Mouse (Mus musculus): ENCODE results near the gene Hist1h2ae. TPM values are rescaled to one million over a fixed set of nuclear protein-coding genes. Genes with fewer than 3 reads are reported as not detected.
"Not testable (repeated sequence)": the region's sequence is repeated elsewhere in the genome, so short reads cannot be mapped to it uniquely, and the experiment has no call there.

Gene Hist1h2ae
- polyA plus RNA-seq, 1 experiment from 2014 or later, result 113 TPM

DNA sequence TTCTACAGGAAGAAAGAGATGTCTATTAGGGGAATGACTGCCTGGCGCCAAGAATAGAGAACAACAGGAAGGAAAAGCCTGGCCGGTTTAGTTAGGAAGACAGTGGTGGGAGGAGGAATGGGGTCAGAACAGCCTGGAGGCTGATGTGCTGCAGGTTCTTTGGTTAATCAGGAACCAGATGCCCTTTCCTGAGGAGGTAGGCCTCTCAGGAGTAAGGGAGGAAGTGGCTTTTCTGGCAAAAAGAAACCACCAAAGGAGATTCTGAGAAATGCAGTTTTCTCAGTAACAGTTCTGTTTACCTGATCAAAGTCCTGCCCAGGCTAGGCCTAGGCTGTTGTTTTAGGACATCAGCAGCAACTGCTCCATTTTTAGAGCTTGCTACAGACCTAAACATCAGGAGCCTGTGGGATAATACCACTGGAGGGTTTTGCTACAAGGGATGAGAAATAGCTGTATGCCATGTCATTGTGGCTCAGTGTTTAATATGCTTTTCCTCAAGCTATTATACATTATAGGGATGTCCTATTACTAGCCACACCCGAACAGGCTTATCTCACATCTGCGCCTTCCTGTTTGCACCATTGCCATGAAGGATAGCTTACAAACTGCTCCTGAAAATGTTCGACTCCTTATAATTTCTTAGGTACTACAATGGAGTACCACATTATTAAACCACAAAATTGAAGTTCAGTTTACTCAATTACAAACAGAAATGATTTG, 22.2 kb upstream of the Hist1h2ae start:
- H3K9ac ChIP-seq (replicated peaks), result no peak overlapping the region
- no peak overlapping the region for H3K27ac ChIP-seq (replicated peaks)
- H3K36me3 ChIP-seq, result no peaks in the 10 kb centered on the region
- ATAC-seq (ENCODE audit: low FRiP score, low read depth), result no peak
- H3K4me3 ChIP-seq, result no peak overlapping the region
- 87% methylated on average over 5 of the region's 5 CpGs for WGBS
- H3K27me3 ChIP-seq, result no peaks in the 10 kb centered on the region
- no peaks in the 10 kb centered on the region for H3K4me1 ChIP-seq
- H3K9me3 ChIP-seq, result no peaks in the 10 kb centered on the region
- no peak overlapping the region for H3K4me2 ChIP-seq (replicated peaks)

DNA sequence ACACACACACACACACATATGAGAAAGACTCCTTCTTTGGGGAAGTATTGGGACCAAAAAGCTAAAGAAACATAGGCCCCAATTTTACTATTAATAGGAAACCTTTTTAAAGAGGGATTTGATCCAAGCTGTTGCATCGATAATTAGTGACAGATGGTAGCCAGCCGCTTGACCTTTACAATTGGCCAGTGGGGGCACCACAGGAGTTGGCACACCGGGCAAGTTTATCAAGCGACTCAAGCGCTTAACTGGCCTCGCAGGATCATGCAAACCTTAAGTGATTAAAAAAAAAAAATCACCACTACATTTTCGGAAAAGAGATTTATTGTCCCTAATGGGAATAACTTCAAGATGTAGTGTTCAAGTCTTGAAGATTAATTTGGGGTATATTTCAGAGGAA, 21.6 kb upstream of the Hist1h2ae start:
- Histone ChIP-seq H3K4me3 (no peak overlapping the region), H3K27me3 (no peaks in the 10 kb centered on the region), H3K9me3 (no peaks in the 10 kb centered on the region), H3K27ac (replicated peaks) (no peak overlapping the region), H3K9ac (replicated peaks) (no peak overlapping the region), H3K4me2 (replicated peaks) (no peak overlapping the region), H3K4me1 (no peaks in the 10 kb centered on the region), H3K36me3 (no peaks in the 10 kb centered on the region)
- WGBS, result 86% methylated on average over 7 of the region's 7 CpGs
- no peak for ATAC-seq (ENCODE audit: low FRiP score, low read depth)

DNA sequence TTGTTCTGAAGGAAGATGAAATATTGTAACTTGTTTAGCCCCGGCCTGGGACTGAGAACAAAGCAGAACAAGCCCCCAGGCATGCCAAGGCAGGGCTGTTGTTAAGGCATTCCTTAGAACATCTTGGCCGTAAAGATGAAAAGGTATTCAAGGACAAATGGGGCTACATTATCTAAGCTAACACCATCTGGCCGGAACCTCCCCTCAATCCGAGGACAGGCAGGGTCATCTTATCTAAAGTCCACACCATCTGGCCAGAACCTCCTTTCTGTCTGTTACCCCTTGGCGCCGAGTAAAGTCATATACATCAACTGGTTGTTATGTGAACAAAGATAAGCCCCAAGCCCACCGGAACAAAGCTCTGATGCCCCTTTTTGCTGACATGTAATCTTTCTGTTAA, 20.9 kb upstream of the Hist1h2ae start:
- WGBS, result 88% methylated on average over 7 of the region's 7 CpGs
- H3K36me3 ChIP-seq; H3K4me3 ChIP-seq; H3K4me1 ChIP-seq; ATAC-seq (ENCODE audit: low FRiP score, low read depth); H3K4me2 ChIP-seq (replicated peaks); H3K27ac ChIP-seq (replicated peaks); H3K9ac ChIP-seq (replicated peaks); H3K9me3 ChIP-seq; H3K27me3 ChIP-seq: not testable (repeated sequence)

DNA sequence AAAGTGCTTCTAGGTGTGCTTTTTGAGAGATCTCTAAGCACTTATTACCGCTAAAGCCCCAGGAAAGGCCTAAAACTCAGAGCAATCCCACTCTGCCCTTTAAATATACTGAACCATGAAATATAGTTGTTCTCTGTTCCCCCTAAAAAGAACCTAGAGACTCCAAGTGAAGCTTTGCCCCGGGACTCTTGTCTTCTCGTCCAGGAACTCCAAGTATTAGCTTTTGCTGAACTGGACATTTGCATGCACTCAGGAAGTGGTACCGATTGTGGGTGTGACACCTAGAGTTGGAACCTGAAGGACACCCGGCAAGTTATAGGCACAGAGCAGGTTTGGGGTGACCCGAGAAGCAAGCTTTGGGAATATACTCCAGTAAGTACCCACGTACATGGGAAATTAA, 20.2 kb upstream of the Hist1h2ae start:
- Histone ChIP-seq H3K9me3 (no peaks in the 10 kb centered on the region), H3K36me3 (no peaks in the 10 kb centered on the region), H3K4me1 (peaks cover 7% of the 10 kb centered on the region; the same call in 1 of the 2 replicates), H3K27me3 (no peaks in the 10 kb centered on the region), H3K4me2 (replicated peaks) (no peak overlapping the region), H3K4me3 (no peak overlapping the region), H3K9ac (replicated peaks) (no peak overlapping the region), H3K27ac (replicated peaks) (no peak overlapping the region)
- ATAC-seq (ENCODE audit: low FRiP score, low read depth), result no peak
- 94% methylated on average over 7 of the region's 7 CpGs for WGBS

DNA sequence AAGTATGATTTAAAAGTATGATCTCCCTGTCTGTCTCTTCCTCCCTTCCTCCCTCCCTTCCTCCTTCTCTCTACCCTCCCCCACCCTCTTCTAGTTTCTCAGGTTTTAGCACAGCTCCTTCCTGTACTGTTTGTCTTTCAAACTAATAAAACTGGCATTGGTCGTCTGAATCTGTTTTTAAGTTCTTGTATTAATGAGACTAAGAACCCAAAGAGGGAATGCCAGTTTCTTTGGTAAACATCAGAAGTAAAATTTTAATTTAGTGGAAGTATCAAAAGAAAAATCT, 15.9 kb upstream of the Hist1h2ae start:
- WGBS, result 9% methylated on average over 1 of the region's 1 CpGs
- peak overlapping the region; percentile 48 for H3K4me3 ChIP-seq
- H3K9me3 ChIP-seq, result no peaks in the 10 kb centered on the region
- ATAC-seq (ENCODE audit: low FRiP score, low read depth), result no peak
- peaks cover 32% of the 10 kb centered on the region for H3K4me1 ChIP-seq
- H3K27ac ChIP-seq (replicated peaks), result peak overlapping the region; percentile 93
- H3K27me3 ChIP-seq, result no peaks in the 10 kb centered on the region
- H3K36me3 ChIP-seq, result no peaks in the 10 kb centered on the region
- peak overlapping the region; percentile 60 for H3K4me2 ChIP-seq (replicated peaks)
- peak overlapping the region; percentile 44 for H3K9ac ChIP-seq (replicated peaks)

DNA sequence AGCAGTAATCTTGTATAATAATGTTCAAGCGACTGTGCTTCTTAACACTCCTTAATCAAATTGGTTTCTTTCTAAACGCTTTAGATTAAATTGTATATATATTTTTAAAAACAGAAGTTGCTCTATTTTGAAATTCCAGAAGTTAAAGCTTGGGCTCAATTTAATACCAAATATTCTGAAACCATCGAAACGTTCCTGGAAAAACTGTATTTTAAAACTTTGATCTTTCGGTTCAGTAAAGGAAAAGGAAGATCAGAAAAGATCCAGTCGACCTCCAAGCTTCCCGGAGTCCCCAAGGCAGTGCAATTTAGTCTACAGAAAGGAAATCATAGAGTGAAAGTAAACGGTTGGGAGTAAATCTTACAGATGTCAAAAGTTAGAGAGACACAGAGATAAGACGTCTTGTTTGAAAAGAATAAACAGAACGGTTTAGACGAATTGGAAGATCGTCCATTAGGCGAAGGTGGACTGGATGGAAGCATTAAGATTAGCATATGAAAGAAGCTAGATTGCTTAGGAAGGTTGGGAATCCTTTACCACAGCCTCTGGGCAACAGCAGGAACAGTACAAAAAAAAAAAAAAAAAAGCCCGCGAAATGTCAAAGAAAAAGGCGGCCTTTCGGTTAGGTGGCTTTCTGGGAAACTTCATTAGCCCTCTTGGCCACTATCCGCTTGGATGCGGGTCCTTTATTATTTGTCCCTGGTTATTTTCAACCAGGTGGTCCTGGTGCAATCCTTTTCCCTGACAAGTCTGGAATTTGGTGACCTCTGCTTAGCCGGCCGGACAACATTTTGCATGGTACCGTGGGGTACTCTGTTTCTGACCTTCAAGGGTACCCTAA, 15.3 kb upstream of the Hist1h2ae start:
- WGBS, result 2% methylated on average over 22 of the region's 22 CpGs
- ATAC-seq (ENCODE audit: low FRiP score, low read depth), result no peak; the same call in 1 of the 2 replicates
- H3K9ac ChIP-seq (replicated peaks), result peak overlapping the region; percentile 44

DNA sequence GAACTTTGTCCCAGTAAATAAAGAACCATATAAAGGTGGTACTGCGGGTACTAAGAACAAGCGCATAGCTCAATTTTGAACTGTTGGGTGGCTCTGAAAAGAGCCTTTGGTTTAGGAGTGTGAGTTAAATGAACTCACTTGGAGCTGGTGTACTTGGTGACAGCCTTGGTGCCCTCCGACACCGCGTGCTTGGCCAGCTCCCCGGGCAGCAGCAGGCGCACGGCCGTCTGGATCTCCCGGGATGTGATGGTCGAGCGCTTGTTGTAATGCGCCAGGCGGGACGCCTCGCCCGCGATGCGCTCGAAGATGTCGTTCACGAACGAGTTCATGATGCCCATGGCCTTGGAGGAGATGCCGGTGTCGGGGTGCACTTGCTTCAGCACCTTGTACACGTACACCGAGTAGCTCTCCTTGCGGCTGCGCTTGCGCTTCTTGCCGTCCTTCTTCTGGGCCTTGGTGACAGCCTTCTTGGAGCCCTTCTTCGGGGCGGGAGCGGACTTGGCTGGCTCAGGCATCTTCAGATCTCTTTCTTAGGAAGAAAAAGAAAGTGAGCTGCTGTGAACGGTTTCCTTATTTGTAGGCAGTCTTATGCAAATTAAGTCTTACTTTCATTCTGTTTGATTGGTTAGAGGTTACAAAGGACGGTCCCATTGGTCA, 14.6 kb upstream of the Hist1h2ae start:
- H3K27me3 ChIP-seq, H3K9me3 ChIP-seq, H3K36me3 ChIP-seq: not testable (repeated sequence)
- under 1% methylated on average over 27 of the region's 36 CpGs for WGBS
- H3K4me3 ChIP-seq, result peak overlapping the region; percentile 48
- H3K4me2 ChIP-seq (replicated peaks), result peak overlapping the region; percentile 77
- H3K4me1 ChIP-seq, result peaks cover 34% of the 10 kb centered on the region
- peak overlapping the region; percentile 95 for H3K27ac ChIP-seq (replicated peaks)
- peak overlapping the region; percentile 62 for H3K9ac ChIP-seq (replicated peaks)
- ATAC-seq (ENCODE audit: low FRiP score, low read depth), result peak; percentile 84

More for the DNA sequence above, 15.3 kb upstream of the Hist1h2ae start:
- no peaks in the 10 kb centered on the region for H3K36me3 ChIP-seq
- H3K4me1 ChIP-seq, result peaks cover 34% of the 10 kb centered on the region
- peak overlapping the region; percentile 95 for H3K27ac ChIP-seq (replicated peaks)
- H3K4me3 ChIP-seq, result peak overlapping the region; percentile 48
- peak overlapping the region; percentile 60 for H3K4me2 ChIP-seq (replicated peaks)
- no peaks in the 10 kb centered on the region for H3K9me3 ChIP-seq
- H3K27me3 ChIP-seq, result no peaks in the 10 kb centered on the region

DNA sequence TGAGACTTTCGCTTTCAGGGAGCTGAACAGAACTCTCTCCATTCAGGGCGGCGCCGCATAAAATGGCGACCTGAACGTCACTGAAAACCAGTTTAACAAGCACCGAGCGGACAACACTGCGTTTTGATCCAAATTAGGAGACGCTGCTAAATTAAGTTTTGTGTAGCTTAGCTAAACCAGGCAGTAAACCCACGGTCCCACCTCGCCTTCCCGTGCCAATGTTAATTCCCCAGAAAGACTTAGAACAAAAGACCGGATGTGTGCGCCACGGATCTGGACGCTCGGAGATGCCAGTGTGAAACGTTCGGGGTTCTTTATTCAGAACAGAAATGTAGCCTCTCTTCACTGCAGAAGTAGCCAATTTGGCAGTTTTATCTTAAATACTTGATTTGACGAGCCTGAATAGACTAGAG, 14.0 kb upstream of the Hist1h2ae start:
- Histone ChIP-seq H3K4me2 (replicated peaks) (peak overlapping the region; percentile 77), H3K27me3 (no peaks in the 10 kb centered on the region), H3K27ac (replicated peaks) (peak overlapping the region; percentile 95), H3K9ac (replicated peaks) (peak overlapping the region; percentile 62), H3K36me3 (no peaks in the 10 kb centered on the region), H3K9me3 (no peaks in the 10 kb centered on the region), H3K4me3 (peak overlapping the region; percentile 48), H3K4me1 (peaks cover 34% of the 10 kb centered on the region)
- ATAC-seq (ENCODE audit: low FRiP score, low read depth), result peak; percentile 7; the same call in 1 of the 2 replicates
- WGBS, result 0% methylated on average over 21 of the region's 21 CpGs

DNA sequence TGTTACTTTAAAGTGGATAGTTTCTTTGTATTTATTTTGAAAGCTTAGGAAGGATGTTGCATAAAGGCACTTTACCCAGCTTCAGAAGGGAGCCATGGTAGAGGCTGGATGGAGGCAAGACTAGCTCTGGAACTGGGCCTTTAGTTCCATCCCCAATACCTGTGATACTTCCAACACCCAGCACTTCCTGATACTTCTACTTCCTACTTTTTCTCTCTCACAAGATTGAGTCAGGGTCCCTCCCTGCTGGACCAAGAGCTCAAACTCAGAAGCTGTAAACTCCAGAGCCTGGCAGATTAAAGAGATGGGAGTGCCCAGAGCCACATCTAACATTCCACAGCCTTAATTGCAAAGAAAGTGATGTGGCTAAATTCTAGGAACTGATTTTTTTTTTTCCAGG, 13.3 kb upstream of the Hist1h2ae start:
- Histone ChIP-seq H3K9me3 (no peaks in the 10 kb centered on the region), H3K4me2 (replicated peaks) (peak overlapping the region; percentile 77), H3K4me1 (peaks cover 34% of the 10 kb centered on the region), H3K27me3 (no peaks in the 10 kb centered on the region), H3K9ac (replicated peaks) (peak overlapping the region; percentile 62; the same call in 1 of the 2 replicates), H3K4me3 (peak overlapping the region; percentile 48; the same call in 1 of the 2 replicates), H3K27ac (replicated peaks) (peak overlapping the region; percentile 95), H3K36me3 (no peaks in the 10 kb centered on the region)
- no peak for ATAC-seq (ENCODE audit: low FRiP score, low read depth)

DNA sequence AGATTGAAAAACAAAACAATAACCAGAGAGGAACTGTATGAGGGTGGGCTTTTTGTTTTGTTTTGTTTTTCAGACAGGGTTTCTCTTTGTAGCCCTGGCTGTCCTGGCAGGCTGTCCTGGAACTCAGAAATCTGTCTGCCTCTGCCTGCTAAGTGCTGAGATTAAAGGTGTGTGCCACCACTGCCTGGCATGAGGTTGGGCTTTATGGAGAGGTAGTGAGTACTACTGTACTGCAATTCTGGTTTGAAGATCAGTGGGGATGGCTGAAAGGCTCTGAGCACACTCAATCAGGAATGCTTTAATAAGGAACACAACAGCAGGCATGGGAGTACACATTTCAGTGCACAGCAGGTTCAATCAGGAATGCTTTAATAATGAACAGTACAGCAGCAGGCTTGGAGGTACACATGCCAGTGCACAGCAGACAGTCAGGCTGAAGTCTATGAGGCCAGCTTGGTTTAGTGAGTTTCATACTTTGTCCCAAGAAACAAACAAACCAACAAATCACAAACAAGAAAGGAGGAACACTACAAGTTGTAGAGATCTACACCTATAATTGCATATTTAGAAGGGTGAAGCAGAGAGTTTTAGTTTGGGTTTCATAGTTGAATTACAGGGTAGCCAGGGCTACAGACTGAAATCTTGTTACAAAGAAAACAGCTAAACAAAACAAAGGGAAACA, 12.5 kb upstream of the Hist1h2ae start:
- Histone ChIP-seq H3K4me2 (replicated peaks) (peak overlapping the region; percentile 82), H3K4me3 (no peak overlapping the region), H3K27me3 (no peaks in the 10 kb centered on the region), H3K36me3 (no peaks in the 10 kb centered on the region), H3K27ac (replicated peaks) (peak overlapping the region; percentile 95), H3K4me1 (peaks cover 34% of the 10 kb centered on the region), H3K9me3 (no peaks in the 10 kb centered on the region), H3K9ac (replicated peaks) (no peak overlapping the region)
- ATAC-seq (ENCODE audit: low FRiP score, low read depth), result no peak

DNA sequence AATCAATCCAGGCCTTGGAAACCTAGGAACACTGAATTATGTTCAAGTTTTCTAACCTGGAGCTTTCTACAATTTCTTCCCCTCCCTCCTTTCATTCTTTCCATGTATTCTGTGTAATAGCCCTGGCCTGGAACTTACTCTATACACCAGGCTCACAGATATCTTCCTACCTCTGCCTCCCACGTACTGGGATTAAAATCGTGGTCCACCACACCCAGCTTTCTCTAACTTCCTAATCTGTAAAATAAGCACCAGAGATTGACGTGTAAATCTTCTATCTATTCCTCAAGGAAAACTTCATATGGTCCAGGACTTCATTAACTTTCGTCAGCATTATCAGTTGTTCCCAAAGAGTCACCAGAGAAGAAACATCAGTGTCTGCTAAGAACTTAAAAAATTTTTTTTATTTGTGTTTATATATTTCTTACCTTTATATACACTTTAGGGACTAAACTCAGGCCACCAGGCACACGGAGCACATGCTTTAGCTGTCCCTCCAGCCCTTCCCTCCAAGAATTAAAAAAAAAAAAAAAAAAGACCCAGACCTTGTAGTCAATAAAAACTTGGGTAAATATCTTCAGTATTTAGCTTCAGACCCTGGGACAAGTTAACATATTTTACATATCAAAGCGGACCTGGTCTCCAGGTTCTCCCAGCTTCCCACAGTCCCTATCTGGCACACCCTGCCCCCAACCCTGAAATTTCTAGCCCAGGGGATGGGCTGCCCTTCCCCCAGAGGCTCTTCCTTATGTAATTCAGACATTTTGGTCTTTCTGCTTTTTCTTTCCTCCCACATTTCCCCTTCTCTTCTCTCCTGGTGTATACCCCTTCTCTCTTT, 11.4 kb upstream of the Hist1h2ae start:
- Histone ChIP-seq H3K4me3 (peak overlapping the region; percentile 51), H3K9ac (replicated peaks) (peak overlapping the region; percentile 70), H3K27me3 (no peaks in the 10 kb centered on the region), H3K4me1 (peaks cover 34% of the 10 kb centered on the region), H3K9me3 (no peaks in the 10 kb centered on the region), H3K36me3 (no peaks in the 10 kb centered on the region), H3K27ac (replicated peaks) (peak overlapping the region; percentile 95), H3K4me2 (replicated peaks) (peak overlapping the region; percentile 82)
- WGBS, result 4% methylated on average over 6 of the region's 6 CpGs
- ATAC-seq (ENCODE audit: low FRiP score, low read depth), result no peak
